Mouse (Mus musculus) Patski (cell line): Measurements from ENCODE around the gene Fbxo31. TPM values are rescaled to one million over a fixed set of nuclear protein-coding genes. Genes with fewer than 3 reads are reported as not detected.

Experiments
- ATAC-seq: fragments of 100-300 bp; one replicate; pipeline ENCODE4 v1.8.0; 2021
- CTCF ChIA-PET: fragments of 350-600 bp; sonication (Branson Sonifier 250); formaldehyde crosslinking; loops from one replicate; lab custom pipeline; 2022; ENCODE audit warnings: inconsistent platforms; lab: Charles Lee
- POLR2A ChIA-PET: fragments of 350-600 bp; sonication (Branson Sonifier 250); formaldehyde crosslinking; loops from one replicate; lab custom pipeline; 2022; ENCODE audit warnings: antibody characterized with exemption, inconsistent platforms; lab: Charles Lee
- DNase-seq: peaks from one replicate; pipeline ENCODE4 v3.0.0-alpha.2; 2011; ENCODE audit warnings: low read depth, low spot score
- H3K27me3 ChIP-seq: fragments of 371-371 bp; one replicate; pipeline ENCODE4 v1.5.1; 2021
- CTCF ChIP-seq: fragments of 100-300 bp; IDR thresholded peaks from one replicate; pipeline ENCODE4 v1.5.1; 2021
- in situ Hi-C: fragments of 300-500 bp; cut with MboI; formaldehyde crosslinking; loops from 3 replicates; pipeline ENCODE4 v1.11.1; 2018; ENCODE audit warnings: low pct_unique_long_range_greater_than_20kb, mixed read lengths
- polyA plus RNA-seq: library from polyadenylated mRNA; unstranded; gene quantifications from one replicate; pipeline ENCODE4 v1.2.3, GENCODE M21; 2021

Fbxo31 gene
- polyA plus RNA-seq, 1 experiment from 2014 or later, result 19.9 TPM

- POLR2A ChIA-PET, result no interaction called here
- DNase-seq (no peak), ATAC-seq (no peak)
- no peak for TF ChIP-seq CTCF
- in situ Hi-C loops, result no loop called here
- CTCF ChIA-PET, result no interaction called here
- no peaks in the 10 kb centered on the region for H3K27me3 ChIP-seq
Observed at GRCm38 (mm10) chr8:121557746-121558145, 20.9 kb downstream of the Fbxo31 start.

- TF ChIP-seq CTCF, result no peak
- POLR2A ChIA-PET, result interaction anchor here (0.6 kb wide), 1 partner anchor 49 kb away, joined by 4 read pairs; no protein-coding TSS in a partner anchor
- ATAC-seq, result no peak
- CTCF ChIA-PET, result interaction anchor here (1.0 kb wide), 2 partner anchors 10 to 26 kb away, joined by 3 to 4 read pairs; partner anchors contain the start of gene 1700018B08Rik
- H3K27me3 ChIP-seq, result no peaks in the 10 kb centered on the region
- in situ Hi-C loops, result no loop called here
- no peak for DNase-seq
Observed at GRCm38 (mm10) chr8:121553831-121554475, 24.7 kb downstream of the Fbxo31 start.

- DNase-seq, result no peak
- no peak for ATAC-seq
- ChIA-PET CTCF (no interaction called here), POLR2A (no interaction called here)
- in situ Hi-C loops, result no loop called here
- no peaks in the 10 kb centered on the region for H3K27me3 ChIP-seq
- TF ChIP-seq CTCF, result no peak
Observed at GRCm38 (mm10) chr8:121552506-121552905, 26.1 kb downstream of the Fbxo31 start.

- DNase-seq, result no peak
- ATAC-seq, result no peak
- ChIA-PET CTCF (interaction anchor here (4.1 kb wide), 1 partner anchor 28 kb away, joined by 27 read pairs; the partner anchor contains the start of gene Fbxo31), POLR2A (interaction anchor here (1.5 kb wide), 1 partner anchor 39 kb away, joined by 6 read pairs; the partner anchor contains the start of gene Map1lc3b)
- H3K27me3 ChIP-seq, result no peaks in the 10 kb centered on the region
- TF ChIP-seq CTCF, result no peak
- in situ Hi-C loops, result no loop called here
Observed at GRCm38 (mm10) chr8:121551065-121551985, 27.3 kb downstream of the Fbxo31 start.

- POLR2A ChIA-PET, result interaction anchor here (1.5 kb wide), 1 partner anchor 40 kb away, joined by 6 read pairs; the partner anchor contains the start of gene Map1lc3b
- CTCF ChIA-PET, result interaction anchor here (4.1 kb wide), 1 partner anchor 29 kb away, joined by 27 read pairs; the partner anchor contains the start of gene Fbxo31
- no peak for TF ChIP-seq CTCF
- ATAC-seq, result no peak
- H3K27me3 ChIP-seq, result peaks cover under 1% of the 10 kb centered on the region
- in situ Hi-C loops, result no loop called here
- DNase-seq, result no peak
Observed at GRCm38 (mm10) chr8:121550056-121550455, 28.6 kb downstream of the Fbxo31 start.

GRCm38 (mm10) chr8:121547132-121547531 is 31.5 kb downstream of the Fbxo31 start:
- H3K27me3 ChIP-seq, result peaks cover 10% of the 10 kb centered on the region
- ChIA-PET CTCF (interaction anchor here (0.8 to 4.1 kb wide), 11 partner anchors 13 to 138 kb away, joined by 3 to 27 read pairs (median 4); partner anchors contain the start of gene Fbxo31), POLR2A (interaction anchor here (1.1 kb wide), 1 partner anchor 43 kb away, joined by 3 read pairs; the partner anchor contains the start of gene Map1lc3b)
- in situ Hi-C loops, result loop anchor here (5.0 kb wide), 2 partner anchors 45 to 130 kb away; partner anchors contain the start of gene Map1lc3b
- TF ChIP-seq CTCF, result no peak
- DNase-seq (no peak), ATAC-seq (no peak)

- ATAC-seq, result no peak
- H3K27me3 ChIP-seq, result peaks cover 10% of the 10 kb centered on the region
- in situ Hi-C loops, result loop anchor here (5.0 kb wide), 2 partner anchors 47 to 132 kb away; partner anchors contain the start of gene Map1lc3b
- no peak for DNase-seq
- POLR2A ChIA-PET, result interaction anchor here (1.0 kb wide), 1 partner anchor 46 kb away, joined by 3 read pairs; no protein-coding TSS in a partner anchor
- no peak for TF ChIP-seq CTCF
- CTCF ChIA-PET, result no interaction called here
Observed at GRCm38 (mm10) chr8:121544936-121545335, 33.7 kb downstream of the Fbxo31 start.

- H3K27me3 ChIP-seq, result peaks cover 10% of the 10 kb centered on the region
Observed at GRCm38 (mm10) chr8:121544276-121544785, 34.3 kb downstream of the Fbxo31 start, which contains the start of gene 1700018B08Rik. TSS of gene 1700018B08Rik (minus strand) at chr8:121544320.

GRCm38 (mm10) chr8:121542901-121543300 is 35.7 kb downstream of the Fbxo31 start:
- DNase-seq (no peak), ATAC-seq (no peak)
- TF ChIP-seq CTCF, result no peak
- ChIA-PET CTCF (no interaction called here), POLR2A (no interaction called here)
- in situ Hi-C loops, result no loop called here
- peaks cover 10% of the 10 kb centered on the region for H3K27me3 ChIP-seq

More at GRCm38 (mm10) chr8:121544276-121544785, 34.3 kb downstream of the Fbxo31 start, which contains the start of gene 1700018B08Rik:
- ChIA-PET CTCF (interaction anchor here (1.1 kb wide), 1 partner anchor 9 kb away, joined by 4 read pairs; no protein-coding TSS in a partner anchor), POLR2A (no interaction called here)
- in situ Hi-C loops, result no loop called here
- TF ChIP-seq CTCF, result no peak
- ATAC-seq, result no peak
- no peak for DNase-seq

GRCm38 (mm10) chr8:121541862-121542261 is 36.7 kb downstream of the Fbxo31 start:
- H3K27me3 ChIP-seq, result peaks cover 10% of the 10 kb centered on the region
- DNase-seq (no peak), ATAC-seq (no peak)
- ChIA-PET CTCF (no interaction called here), POLR2A (no interaction called here)
- no peak for TF ChIP-seq CTCF
- in situ Hi-C loops, result no loop called here
